Mouse (Mus musculus): ENCODE results near the gene Fibcd1. TPM values are rescaled to one million over a fixed set of nuclear protein-coding genes. Genes with fewer than 3 reads are reported as not detected.

Fibcd1 gene
- total and polyA plus RNA-seq, 2 experiments, result not detected

DNA sequence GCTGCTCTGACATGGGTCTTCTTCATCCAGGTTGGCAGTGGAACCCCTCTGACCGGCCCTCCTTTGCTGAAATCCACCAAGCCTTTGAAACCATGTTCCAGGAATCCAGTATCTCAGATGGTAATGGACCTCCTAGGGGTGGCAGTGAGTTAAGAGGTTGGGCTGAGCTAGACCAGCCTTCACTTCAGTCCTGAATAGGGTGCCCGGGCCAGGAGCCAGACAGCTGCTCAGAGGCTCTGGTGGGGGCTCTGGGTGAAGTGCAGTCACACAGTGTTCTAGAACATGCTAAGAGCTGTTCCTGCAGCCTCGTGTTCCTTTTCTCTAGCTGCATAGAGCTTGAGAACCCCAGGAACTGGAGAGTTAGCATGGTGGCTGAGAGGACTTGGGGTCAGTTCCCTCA lies 48.9 kb downstream of the Fibcd1 start:
- no peaks in the 10 kb centered on the region for H3K27me3 ChIP-seq (ENCODE audit: control insufficient read depth, insufficient read depth, low read length)
- H3K79me2 ChIP-seq (ENCODE audit: control insufficient read depth, insufficient read depth, low read length), result no peaks in the 10 kb centered on the region
- H3K9ac ChIP-seq (ENCODE audit: low read depth, low read length), result no peak overlapping the region
- H3K27ac ChIP-seq (replicated peaks; ENCODE audit: insufficient read depth, low read depth, low read length), result no peak overlapping the region
- H3K4me1 ChIP-seq (ENCODE audit: control insufficient read depth, insufficient read depth, low read length), result no peaks in the 10 kb centered on the region
- TF ChIP-seq POLR2A (IDR thresholded peaks at IDR 0.05; ENCODE audit: extremely low read depth, insufficient read depth, low read length) (no peak), CTCF (IDR thresholded peaks at IDR 0.05; ENCODE audit: low read depth, low read length) (no peak)
- 89% methylated on average over 3 of the region's 3 CpGs for WGBS
- peaks cover 36% of the 10 kb centered on the region for H3K36me3 ChIP-seq (ENCODE audit: control insufficient read depth, insufficient read depth, low read length)
- H3K4me3 ChIP-seq (ENCODE audit: insufficient read depth, low read depth, low read length), result no peak overlapping the region
- no peak for DNase-seq (ENCODE audit: extremely low read depth, low read depth, low spot score)

DNA sequence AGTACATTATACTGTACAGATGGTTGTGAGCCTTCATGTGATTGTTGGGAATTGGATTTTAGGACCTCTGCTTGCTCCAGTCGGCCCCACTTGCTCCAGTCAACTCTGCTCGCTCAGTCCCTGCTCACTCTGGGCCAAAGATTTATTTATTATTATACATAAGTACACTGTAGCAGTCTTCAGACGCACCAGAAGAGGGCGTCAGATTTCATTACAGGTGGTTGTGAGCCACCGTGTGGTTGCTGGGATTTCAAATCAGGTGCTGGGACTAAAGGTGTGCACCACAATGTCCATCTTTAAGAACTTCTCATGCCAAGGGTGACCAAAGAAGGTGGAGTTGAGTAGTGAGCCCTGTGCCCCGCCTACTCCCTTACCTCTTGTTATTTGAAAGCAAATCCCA lies 53.2 kb downstream of the Fibcd1 start:
- no peak overlapping the region for H3K9ac ChIP-seq (ENCODE audit: low read depth, low read length)

DNA sequence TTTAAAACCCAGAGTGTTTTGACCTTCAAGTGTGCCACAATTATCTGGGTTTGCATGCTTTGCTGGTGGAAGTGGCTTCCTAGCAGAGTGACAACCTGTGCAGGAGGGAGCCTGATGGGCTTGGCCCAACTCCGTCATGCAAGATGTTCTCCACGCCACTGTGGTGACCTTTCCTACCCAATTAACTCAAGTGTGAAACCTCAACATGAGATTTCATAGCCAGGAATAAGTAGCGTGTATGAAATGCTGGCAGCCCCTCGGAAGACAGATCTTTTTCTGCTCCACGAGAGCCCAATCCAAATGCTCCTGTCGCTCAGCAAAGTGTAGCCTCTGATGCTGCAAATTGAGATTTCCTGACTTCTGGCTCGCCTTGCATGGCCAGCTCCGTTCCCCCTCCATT lies 54.5 kb downstream of the Fibcd1 start:
- WGBS, result 97% methylated on average over 8 of the region's 8 CpGs

More for the DNA sequence above, 53.2 kb downstream of the Fibcd1 start:
- Histone ChIP-seq H3K4me3 (ENCODE audit: insufficient read depth, low read depth, low read length) (no peak overlapping the region), H3K36me3 (ENCODE audit: control insufficient read depth, insufficient read depth, low read length) (peaks cover 42% of the 10 kb centered on the region), H3K27me3 (ENCODE audit: control insufficient read depth, insufficient read depth, low read length) (no peaks in the 10 kb centered on the region), H3K79me2 (ENCODE audit: control insufficient read depth, insufficient read depth, low read length) (no peaks in the 10 kb centered on the region), H3K4me1 (ENCODE audit: control insufficient read depth, insufficient read depth, low read length) (no peaks in the 10 kb centered on the region), H3K27ac (replicated peaks; ENCODE audit: insufficient read depth, low read depth, low read length) (no peak overlapping the region)
- 86% methylated on average over 6 of the region's 6 CpGs for WGBS
- no peak for TF ChIP-seq CTCF (IDR thresholded peaks at IDR 0.05; ENCODE audit: low read depth, low read length)
- TF ChIP-seq POLR2A (IDR thresholded peaks at IDR 0.05; ENCODE audit: extremely low read depth, insufficient read depth, low read length), result no peak
- DNase-seq (ENCODE audit: extremely low read depth, low read depth, low spot score), result no peak

DNA sequence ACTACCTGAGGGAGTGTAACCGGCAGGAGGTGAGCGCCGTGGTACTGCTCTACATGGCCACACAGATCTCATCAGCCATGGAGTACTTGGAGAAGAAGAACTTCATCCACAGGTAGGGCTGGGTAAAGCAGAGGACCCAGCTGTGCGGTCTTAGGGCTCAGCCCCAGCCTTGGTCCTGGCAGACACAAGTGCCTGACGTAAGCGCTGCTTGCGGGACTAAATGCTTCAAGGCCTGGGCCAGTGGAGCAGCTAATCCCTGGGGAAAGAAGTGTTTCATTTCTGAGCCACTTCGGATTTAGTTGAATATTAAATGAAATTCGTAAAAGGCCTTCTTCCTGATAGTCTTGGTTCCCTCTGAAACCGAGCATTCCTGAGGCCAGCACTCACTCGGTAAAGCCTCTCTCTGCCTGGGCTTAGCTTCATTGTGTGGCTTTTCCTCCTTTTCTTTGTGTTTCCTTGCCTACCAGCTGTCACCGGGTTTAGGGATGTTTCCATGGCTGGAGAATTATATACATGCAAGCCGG lies 55.0 kb downstream of the Fibcd1 start:
- DNase-seq (ENCODE audit: extremely low read depth, low read depth, low spot score), result no peak
- Histone ChIP-seq H3K4me1 (ENCODE audit: control insufficient read depth, insufficient read depth, low read length) (no peaks in the 10 kb centered on the region), H3K4me3 (ENCODE audit: insufficient read depth, low read depth, low read length) (no peak overlapping the region), H3K27me3 (ENCODE audit: control insufficient read depth, insufficient read depth, low read length) (no peaks in the 10 kb centered on the region), H3K36me3 (ENCODE audit: control insufficient read depth, insufficient read depth, low read length) (peaks cover 32% of the 10 kb centered on the region), H3K9ac (ENCODE audit: low read depth, low read length) (no peak overlapping the region), H3K79me2 (ENCODE audit: control insufficient read depth, insufficient read depth, low read length) (no peaks in the 10 kb centered on the region), H3K27ac (replicated peaks; ENCODE audit: insufficient read depth, low read depth, low read length) (no peak overlapping the region)
- WGBS, result 93% methylated on average over 13 of the region's 13 CpGs
- TF ChIP-seq CTCF (IDR thresholded peaks at IDR 0.05; ENCODE audit: low read depth, low read length), result no peak
- TF ChIP-seq POLR2A (IDR thresholded peaks at IDR 0.05; ENCODE audit: extremely low read depth, insufficient read depth, low read length), result no peak

More for the DNA sequence above, 54.5 kb downstream of the Fibcd1 start:
- TF ChIP-seq POLR2A (IDR thresholded peaks at IDR 0.05; ENCODE audit: extremely low read depth, insufficient read depth, low read length), result no peak
- TF ChIP-seq CTCF (IDR thresholded peaks at IDR 0.05; ENCODE audit: low read depth, low read length), result no peak
- H3K36me3 ChIP-seq (ENCODE audit: control insufficient read depth, insufficient read depth, low read length), result peaks cover 33% of the 10 kb centered on the region
- H3K27ac ChIP-seq (replicated peaks; ENCODE audit: insufficient read depth, low read depth, low read length), result no peak overlapping the region
- no peak overlapping the region for H3K4me3 ChIP-seq (ENCODE audit: insufficient read depth, low read depth, low read length)
- H3K4me1 ChIP-seq (ENCODE audit: control insufficient read depth, insufficient read depth, low read length), result no peaks in the 10 kb centered on the region
- DNase-seq (ENCODE audit: extremely low read depth, low read depth, low spot score), result no peak
- H3K27me3 ChIP-seq (ENCODE audit: control insufficient read depth, insufficient read depth, low read length), result no peaks in the 10 kb centered on the region
- H3K79me2 ChIP-seq (ENCODE audit: control insufficient read depth, insufficient read depth, low read length), result no peaks in the 10 kb centered on the region
- no peak overlapping the region for H3K9ac ChIP-seq (ENCODE audit: low read depth, low read length)

DNA sequence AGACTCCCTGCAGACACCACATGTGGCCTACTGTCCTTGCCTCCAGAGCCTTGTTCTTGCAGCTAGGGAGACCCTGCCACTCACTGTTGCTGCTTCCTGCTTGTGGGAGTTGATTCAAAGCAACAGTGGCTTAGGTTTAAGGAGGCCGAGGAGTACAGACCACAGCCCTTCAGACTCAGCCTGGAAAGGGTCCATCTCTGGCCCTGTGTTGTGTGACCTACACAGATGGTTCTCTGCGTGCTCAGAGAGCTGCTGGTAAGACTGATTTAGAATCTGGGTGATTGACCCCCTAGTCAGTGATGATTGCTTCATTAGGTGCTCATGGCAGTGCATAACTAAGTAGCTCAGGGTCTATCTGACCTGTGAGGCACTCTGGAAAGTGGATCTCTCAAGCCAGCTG lies 56.6 kb downstream of the Fibcd1 start:
- Histone ChIP-seq H3K79me2 (ENCODE audit: control insufficient read depth, insufficient read depth, low read length) (peaks cover 3% of the 10 kb centered on the region; the same call in 1 of the 2 replicates), H3K4me1 (ENCODE audit: control insufficient read depth, insufficient read depth, low read length) (no peaks in the 10 kb centered on the region), H3K4me3 (ENCODE audit: insufficient read depth, low read depth, low read length) (no peak overlapping the region), H3K9ac (ENCODE audit: low read depth, low read length) (no peak overlapping the region), H3K27ac (replicated peaks; ENCODE audit: insufficient read depth, low read depth, low read length) (no peak overlapping the region), H3K36me3 (ENCODE audit: control insufficient read depth, insufficient read depth, low read length) (peaks cover 21% of the 10 kb centered on the region), H3K27me3 (ENCODE audit: control insufficient read depth, insufficient read depth, low read length) (no peaks in the 10 kb centered on the region)
- 93% methylated on average over 2 of the region's 2 CpGs for WGBS
- TF ChIP-seq CTCF (IDR thresholded peaks at IDR 0.05; ENCODE audit: low read depth, low read length) (no peak), POLR2A (IDR thresholded peaks at IDR 0.05; ENCODE audit: extremely low read depth, insufficient read depth, low read length) (no peak)
- DNase-seq (ENCODE audit: extremely low read depth, low read depth, low spot score), result no peak

DNA sequence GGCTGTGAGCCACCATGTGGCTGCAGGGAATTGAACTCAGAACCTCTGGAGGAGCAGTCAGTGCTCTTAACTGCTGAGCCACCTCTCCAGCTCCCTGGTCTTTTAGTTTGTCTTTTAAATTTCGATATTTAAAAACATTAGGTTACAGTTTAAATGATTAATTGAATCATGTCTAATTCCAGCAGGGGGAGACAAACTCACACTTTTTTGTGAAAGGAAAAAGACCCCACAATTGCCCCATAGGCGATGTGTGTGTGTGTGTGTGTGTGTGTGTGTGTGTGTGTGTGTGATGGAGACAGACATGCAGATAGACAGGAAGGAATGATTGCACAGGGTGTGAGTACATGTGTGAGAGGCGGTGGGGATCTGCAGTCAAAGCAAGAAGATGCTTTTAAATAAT lies 57.6 kb downstream of the Fibcd1 start:
- Histone ChIP-seq H3K79me2 (ENCODE audit: control insufficient read depth, insufficient read depth, low read length) (peaks cover 3% of the 10 kb centered on the region; the same call in 1 of the 2 replicates), H3K27ac (replicated peaks; ENCODE audit: insufficient read depth, low read depth, low read length) (no peak overlapping the region), H3K36me3 (ENCODE audit: control insufficient read depth, insufficient read depth, low read length) (peaks cover 21% of the 10 kb centered on the region), H3K9ac (ENCODE audit: low read depth, low read length) (no peak overlapping the region), H3K4me1 (ENCODE audit: control insufficient read depth, insufficient read depth, low read length) (no peaks in the 10 kb centered on the region), H3K27me3 (ENCODE audit: control insufficient read depth, insufficient read depth, low read length) (no peaks in the 10 kb centered on the region), H3K4me3 (ENCODE audit: insufficient read depth, low read depth, low read length) (no peak overlapping the region)
- DNase-seq (ENCODE audit: extremely low read depth, low read depth, low spot score), result no peak
- 89% methylated on average over 3 of the region's 3 CpGs for WGBS
- TF ChIP-seq CTCF (IDR thresholded peaks at IDR 0.05; ENCODE audit: low read depth, low read length), result no peak
- TF ChIP-seq POLR2A (IDR thresholded peaks at IDR 0.05; ENCODE audit: extremely low read depth, insufficient read depth, low read length), result no peak
